Mouse (Mus musculus): ENCODE results near the gene Mtch1. TPM values are rescaled to one million over a fixed set of nuclear protein-coding genes. Genes with fewer than 3 reads are reported as not detected.

Gene Mtch1
- total and polyA plus RNA-seq, 3 experiments: 66.1 to 143 (median 110) TPM

DNA sequence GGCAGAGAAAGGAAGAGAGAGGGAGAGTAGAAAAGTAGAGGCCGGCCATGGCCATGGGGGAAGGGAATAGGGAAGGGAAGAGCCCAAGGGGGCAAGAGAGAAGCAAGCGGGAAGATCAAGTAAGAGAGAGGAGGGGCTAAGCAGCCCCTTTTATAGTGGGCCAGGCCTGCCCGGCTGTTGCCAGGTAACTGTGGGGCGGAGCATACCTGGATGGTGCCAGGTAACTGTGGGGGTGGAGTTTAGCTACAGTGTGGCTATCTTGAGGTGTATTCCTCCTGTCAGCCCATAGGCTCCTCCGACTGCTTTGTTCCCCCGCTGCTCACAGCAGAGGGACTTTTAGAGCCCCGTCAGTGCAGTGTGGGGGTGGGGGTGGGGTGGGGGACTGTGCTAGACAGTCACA, 21.0 kb upstream of the Mtch1 start:
- Histone ChIP-seq H3K79me2 (replicated peaks; ENCODE audit: control insufficient read depth, extremely low read depth, insufficient read depth, poor library complexity, severe bottlenecking) (no peaks in the 10 kb centered on the region), H3K27me3 (replicated peaks) (no peaks in the 10 kb centered on the region), H3K9me3 (replicated peaks; ENCODE audit: low read length) (no peaks in the 10 kb centered on the region), H3K4me2 (ENCODE audit: insufficient read depth, low read depth, poor library complexity, severe bottlenecking) (no peak overlapping the region), H3K9ac (ENCODE audit: insufficient read depth, low read depth) (no peak overlapping the region), H3K27ac (ENCODE audit: insufficient read depth, low read depth) (no peak overlapping the region), H3K4me3 (replicated peaks in 1 of 3; ENCODE audit: low read depth in 2 of 3, low read length in 2 of 3, poor library complexity in 1 of 3) (no peak overlapping the region), H3K4me1 (ENCODE audit: control insufficient read depth in 1 of 2, insufficient read depth in 2 of 2) (peaks cover 14 to 23% of the 10 kb centered on the region in 2 experiments), H3K36me3 (replicated peaks in 1 of 2; ENCODE audit: control insufficient read depth in 1 of 2, insufficient read depth in 1 of 2, low read length in 1 of 2) (peaks cover 46 to 85% of the 10 kb centered on the region in 2 experiments)
- TF ChIP-seq E2F4 (IDR thresholded peaks at IDR 0.05; ENCODE audit: insufficient replicate concordance, low read depth, low read length) (no peak), TBP (conservative IDR thresholded peaks at IDR 0.05; ENCODE audit: low read depth, low read length) (no peak), TCF12 (IDR thresholded peaks at IDR 0.05; ENCODE audit: low read depth, low read length) (no peak), ZKSCAN1 (IDR thresholded peaks at IDR 0.05; ENCODE audit: borderline replicate concordance, low read depth, low read length) (no peak), USF2 (conservative IDR thresholded peaks at IDR 0.05; ENCODE audit: low read depth, low read length) (no peak), CHD1 (IDR thresholded peaks at IDR 0.05; ENCODE audit: low read depth, low read length) (no peak), PAX5 (IDR thresholded peaks at IDR 0.05; ENCODE audit: low read length) (no peak), JUND (conservative IDR thresholded peaks at IDR 0.05; ENCODE audit: low read depth, low read length) (no peak), MAZ (IDR thresholded peaks at IDR 0.05; ENCODE audit: low read depth, low read length) (no peak), JUN (IDR thresholded peaks at IDR 0.05; ENCODE audit: insufficient read depth, low read depth, low read length) (no peak), POLR2A (IDR thresholded peaks at IDR 0.05; ENCODE audit: low read depth, low read length) (no peak), RAD21 (IDR thresholded peaks at IDR 0.05; ENCODE audit: low read depth, low read length) (no peak), CHD2 (IDR thresholded peaks at IDR 0.05; ENCODE audit: low read length) (no peak)
- DNase-seq (ENCODE audit: extremely low read depth): no peak
- in situ Hi-C loops (cut with MboI; ENCODE audit: low pct_ligation_motif_present, low pct_unique_long_range_greater_than_20kb, low sequenced_read_pairs): loop anchor here (5.0 kb wide), 2 partner anchors 106 to 191 kb away; partner anchors contain the start of gene Ppil1
- dilution Hi-C loops (cut with MboI; ENCODE audit: extremely low pct_ligation_motif_present, extremely low pct_unique_long_range_greater_than_20kb, low sequenced_read_pairs): no loop called here

DNA sequence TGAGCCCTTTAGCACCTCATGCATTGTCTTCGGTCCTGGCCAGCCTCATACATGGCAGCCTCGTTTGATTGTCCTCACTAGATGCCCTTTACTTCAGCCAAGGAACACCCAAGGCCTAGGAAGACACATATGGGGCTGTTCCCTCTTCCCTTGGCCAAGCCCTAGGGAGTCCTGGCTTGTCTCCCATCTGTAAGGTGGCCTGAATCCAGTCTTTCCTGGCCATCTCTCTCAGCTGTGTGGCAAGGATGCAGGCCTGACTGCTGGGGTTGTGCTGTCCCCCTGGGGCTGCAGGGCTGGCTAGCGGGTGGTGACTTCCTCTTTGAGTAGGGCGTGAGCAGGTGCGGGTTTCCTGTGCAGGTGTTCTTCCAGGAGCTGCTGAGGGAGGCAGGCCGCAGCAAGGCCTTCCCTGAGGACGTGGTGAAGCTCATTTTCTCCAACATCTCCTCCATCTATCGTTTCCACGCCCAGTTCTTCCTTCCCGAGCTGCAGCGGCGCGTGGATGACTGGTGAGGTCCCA, 17.4 kb upstream of the Mtch1 start:
- dilution Hi-C loops (cut with MboI; ENCODE audit: extremely low pct_ligation_motif_present, extremely low pct_unique_long_range_greater_than_20kb, low sequenced_read_pairs) (no loop called here), in situ Hi-C loops (cut with MboI; ENCODE audit: low pct_ligation_motif_present, low pct_unique_long_range_greater_than_20kb, low sequenced_read_pairs) (loop anchor here (5.0 kb wide), 2 partner anchors 103 to 188 kb away; partner anchors contain the start of gene Ppil1)
- Histone ChIP-seq H3K4me3 (replicated peaks in 1 of 3; ENCODE audit: low read depth in 2 of 3, low read length in 2 of 3, poor library complexity in 1 of 3) (peak overlapping the region in 1 of 3 experiments; percentile 7), H3K36me3 (replicated peaks in 1 of 2; ENCODE audit: control insufficient read depth in 1 of 2, insufficient read depth in 1 of 2, low read length in 1 of 2) (peaks cover 41 to 62% of the 10 kb centered on the region in 2 experiments), H3K4me2 (ENCODE audit: insufficient read depth, low read depth, poor library complexity, severe bottlenecking) (no peak overlapping the region), H3K9me3 (replicated peaks; ENCODE audit: low read length) (no peaks in the 10 kb centered on the region), H3K79me2 (replicated peaks; ENCODE audit: control insufficient read depth, extremely low read depth, insufficient read depth, poor library complexity, severe bottlenecking) (peaks cover 4% of the 10 kb centered on the region; the same call in 1 of the 2 replicates), H3K4me1 (ENCODE audit: control insufficient read depth in 1 of 2, insufficient read depth in 2 of 2) (peaks cover 27 to 51% of the 10 kb centered on the region in 2 experiments), H3K9ac (ENCODE audit: insufficient read depth, low read depth) (no peak overlapping the region), H3K27me3 (replicated peaks) (no peaks in the 10 kb centered on the region), H3K27ac (ENCODE audit: insufficient read depth, low read depth) (0 out of 2 replicates have a peak overlapping the region, but pooled peaks have one; percentile 3)
- TF ChIP-seq EP300 (IDR thresholded peaks at IDR 0.05; ENCODE audit: low read length) (peak; percentile 74), ZNF384 (IDR thresholded peaks at IDR 0.05; ENCODE audit: low read depth, low read length) (no peak), MAX (IDR thresholded peaks at IDR 0.05; ENCODE audit: low read length) (no peak), BHLHE40 (IDR thresholded peaks at IDR 0.05; ENCODE audit: low read depth, low read length) (peak; percentile 62), MYC (IDR thresholded peaks at IDR 0.05; ENCODE audit: low read depth, low read length) (0 out of 2 replicates have a peak, but pooled peaks have one; percentile 26), CHD2 (IDR thresholded peaks at IDR 0.05; ENCODE audit: low read length) (peak; percentile 18; the same call in 1 of the 2 replicates), ZC3H11A (IDR thresholded peaks at IDR 0.05; ENCODE audit: low read depth, low read length) (no peak), ETS1 (conservative IDR thresholded peaks at IDR 0.05; ENCODE audit: low read depth, low read length) (peak; percentile 34), SIN3A (IDR thresholded peaks at IDR 0.05; ENCODE audit: low read length) (peak; percentile 32; the same call in 1 of the 2 replicates), IRF4 (IDR thresholded peaks at IDR 0.05; ENCODE audit: low read depth, low read length) (peak; percentile 13; the same call in 1 of the 2 replicates), ELF1 (IDR thresholded peaks at IDR 0.05; ENCODE audit: low read depth, low read length) (no peak), PAX5 (IDR thresholded peaks at IDR 0.05; ENCODE audit: low read length) (no peak), MAZ (IDR thresholded peaks at IDR 0.05; ENCODE audit: low read depth, low read length) (no peak), JUND (conservative IDR thresholded peaks at IDR 0.05; ENCODE audit: low read depth, low read length) (no peak), JUN (IDR thresholded peaks at IDR 0.05; ENCODE audit: insufficient read depth, low read depth, low read length) (no peak), KAT2A (IDR thresholded peaks at IDR 0.05; ENCODE audit: insufficient replicate concordance, low read length) (no peak), TCF12 (IDR thresholded peaks at IDR 0.05; ENCODE audit: low read depth, low read length) (peak; percentile 79), NRF1 (IDR thresholded peaks at IDR 0.05; ENCODE audit: low read depth, low read length) (no peak), ZKSCAN1 (IDR thresholded peaks at IDR 0.05; ENCODE audit: borderline replicate concordance, low read depth, low read length) (no peak)
- no peak for DNase-seq (ENCODE audit: extremely low read depth)

All from CH12.LX (cell line).